Mouse (Mus musculus) cerebellum, postnatal 10 days (tissue): ENCODE measurements around the gene Trrap.

Experiments
- DNase-seq, 2 experiments: peaks; one replicate each; pipeline ENCODE4 v3.0.0; 2021; ENCODE audit warnings: mixed read lengths in 2 of 2

Gene Trrap

DNA sequence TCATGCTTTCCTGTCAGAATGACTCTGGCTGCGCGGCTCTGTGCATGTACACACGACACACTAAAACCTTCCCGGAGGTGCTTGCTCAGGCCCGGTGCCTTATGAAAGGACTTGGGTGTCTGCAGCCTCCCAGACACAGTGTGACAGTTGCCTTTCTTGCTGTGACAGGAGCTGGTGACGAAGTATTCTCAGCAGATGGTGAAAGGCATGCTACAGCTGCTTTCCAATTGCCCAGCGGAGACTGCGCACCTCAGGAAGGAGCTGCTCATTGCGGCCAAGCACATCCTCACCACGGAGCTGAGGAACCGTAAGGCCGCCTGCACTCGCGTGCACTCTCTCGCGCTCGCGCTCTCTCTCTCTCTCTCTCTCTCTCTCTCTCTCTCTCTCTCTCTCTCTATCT, 18.9 kb downstream of the Trrap start:
- DNase-seq: no peak

DNA sequence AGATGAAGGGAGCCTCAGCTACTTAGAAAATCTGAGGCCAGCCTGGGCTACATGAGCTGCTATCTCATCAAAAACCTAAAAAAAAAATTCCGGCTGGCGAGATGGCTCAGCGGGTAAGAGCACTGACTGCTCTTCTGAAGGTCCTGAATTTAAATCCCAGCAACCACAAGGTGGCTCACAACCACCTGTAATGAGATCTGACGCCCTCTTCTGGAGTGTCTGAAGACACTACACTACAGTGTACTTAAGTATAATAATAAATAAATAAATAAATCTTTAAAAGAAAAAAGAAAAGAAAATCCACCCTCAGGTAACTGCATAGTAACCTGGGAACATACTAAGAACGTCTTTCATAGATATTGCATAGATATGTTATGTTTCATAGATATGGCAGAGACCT, 25.8 kb downstream of the Trrap start:
- DNase-seq: no peak

DNA sequence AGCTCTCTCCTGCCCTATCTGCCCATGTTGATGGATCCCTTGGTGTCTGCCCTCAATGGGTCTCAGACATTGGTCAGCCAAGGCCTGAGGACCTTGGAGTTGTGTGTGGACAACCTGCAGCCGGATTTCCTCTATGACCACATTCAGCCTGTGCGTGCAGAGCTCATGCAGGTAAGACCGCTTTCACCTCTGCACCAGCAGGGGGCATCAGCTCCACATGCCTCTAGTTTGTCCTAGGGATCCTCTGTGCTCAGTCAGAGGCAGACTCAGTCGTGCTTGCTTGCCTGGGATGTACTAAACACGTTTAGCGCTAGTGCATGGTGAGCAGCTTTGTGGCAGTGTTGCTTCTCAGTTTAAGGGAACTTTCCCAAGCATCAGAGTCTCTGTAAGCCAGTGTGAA, 27.2 kb downstream of the Trrap start:
- DNase-seq: peak; percentile 38 to 41

DNA sequence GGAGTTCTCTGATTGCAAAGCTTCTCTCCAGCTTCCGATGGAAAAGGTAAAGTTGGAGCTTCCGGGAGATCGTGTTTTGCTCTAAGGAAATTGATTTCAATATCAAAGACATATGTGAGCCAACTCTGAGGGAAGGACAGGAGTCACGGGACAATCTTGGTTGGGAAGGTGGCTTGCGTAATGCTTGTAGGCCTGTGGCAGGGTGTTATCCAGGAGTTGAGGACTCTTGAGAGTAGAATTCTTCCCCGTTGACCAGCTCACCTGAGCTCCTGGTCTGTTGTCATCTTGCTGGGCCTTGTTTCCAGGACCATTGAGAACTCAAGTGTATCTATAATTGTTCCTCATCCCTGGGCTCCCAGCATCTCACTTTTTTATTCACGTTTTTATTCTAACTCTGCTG, 29.6 kb downstream of the Trrap start:
- no peak for DNase-seq

DNA sequence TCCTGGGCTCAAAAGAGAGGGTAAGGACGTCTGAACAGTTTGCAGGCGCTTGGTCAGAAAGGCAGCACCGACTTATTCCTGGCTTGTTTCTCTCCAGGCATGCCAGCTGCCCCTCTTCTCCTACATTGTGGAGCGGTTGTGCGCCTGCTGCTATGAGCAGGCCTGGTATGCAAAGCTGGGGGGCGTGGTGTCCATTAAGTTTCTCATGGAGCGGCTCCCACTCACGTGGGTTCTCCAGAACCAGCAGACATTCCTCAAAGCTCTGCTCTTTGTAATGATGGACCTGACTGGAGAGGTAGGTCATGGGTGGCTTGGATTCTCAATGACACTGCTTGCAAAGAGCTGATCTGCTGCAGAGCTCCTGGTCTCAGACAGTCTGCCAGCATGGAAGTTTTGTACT, 35.5 kb downstream of the Trrap start:
- DNase-seq: no peak

DNA sequence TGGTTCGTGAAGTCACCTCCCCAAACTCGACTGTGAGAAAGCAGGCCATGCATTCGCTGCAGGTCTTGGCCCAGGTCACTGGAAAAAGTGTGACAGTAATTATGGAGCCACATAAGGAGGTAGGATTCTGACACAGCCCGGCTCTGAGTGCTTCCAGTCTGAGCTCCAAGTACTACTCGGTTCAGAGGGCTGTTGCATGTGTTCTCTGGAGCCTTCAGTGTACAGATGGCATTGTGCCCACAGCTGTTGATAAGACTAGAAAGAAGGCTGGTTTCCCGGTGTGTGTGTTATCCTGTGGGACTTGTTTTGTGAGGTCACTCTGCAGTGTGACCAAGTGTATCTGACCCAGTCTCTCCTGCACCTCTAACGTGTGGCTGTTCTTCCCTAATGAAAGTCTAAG, 36.6 kb downstream of the Trrap start:
- no peak for DNase-seq

DNA sequence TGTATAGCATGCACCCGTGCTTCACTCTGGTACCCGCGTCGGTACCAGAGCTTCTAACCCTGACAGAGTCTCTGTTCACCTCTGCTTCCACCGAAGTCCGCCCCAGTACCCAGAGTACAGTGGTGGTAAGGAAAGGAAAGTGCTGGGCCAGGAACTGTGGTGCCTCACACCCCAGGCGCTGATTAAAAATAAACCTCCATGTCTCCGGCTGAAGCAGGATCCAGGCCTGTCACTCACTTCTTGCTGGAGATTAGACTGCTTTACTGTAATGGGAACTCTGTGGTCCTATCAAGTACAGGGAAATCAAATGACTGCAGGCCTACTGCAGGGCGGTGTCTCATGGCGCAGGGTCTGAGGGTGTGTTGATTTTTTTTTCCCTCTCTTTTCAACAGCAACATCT, 39.4 kb downstream of the Trrap start:
- no peak for DNase-seq

DNA sequence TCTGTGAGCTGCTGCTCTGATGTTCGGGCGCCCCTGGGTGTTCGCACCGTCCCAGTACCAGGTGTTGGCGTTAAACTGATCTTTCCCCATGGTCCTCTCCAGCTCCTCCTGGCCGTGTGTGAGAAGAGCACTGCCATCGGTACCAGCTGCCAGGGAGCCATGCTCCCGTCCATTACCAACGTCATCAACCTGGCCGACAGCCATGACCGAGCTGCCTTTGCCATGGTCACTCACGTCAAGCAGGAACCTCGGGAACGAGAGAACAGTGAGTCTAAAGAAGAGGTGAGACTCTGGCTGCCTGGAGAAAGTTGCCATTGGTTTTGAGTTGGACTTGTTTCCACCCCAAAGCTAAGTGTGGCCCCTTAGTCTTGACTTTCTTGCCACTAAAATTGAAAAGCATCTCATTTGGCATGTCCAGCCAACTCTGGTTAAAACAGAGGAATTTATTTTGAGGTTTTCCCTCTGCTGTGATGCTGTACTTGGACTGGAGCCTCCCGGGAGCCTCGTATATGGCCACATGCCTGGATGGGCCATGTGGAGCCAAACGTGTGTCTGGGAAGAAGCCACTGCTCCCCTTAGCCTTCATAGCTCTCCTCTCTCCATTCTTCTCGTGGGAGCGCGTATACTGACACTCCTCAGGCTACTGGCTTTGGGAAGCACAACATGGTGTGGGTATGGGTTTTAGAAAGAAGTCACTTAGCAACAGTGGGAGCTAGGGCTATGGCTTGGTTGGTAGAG, 61.0 kb downstream of the Trrap start:
- DNase-seq: peak; percentile 81 to 82

DNA sequence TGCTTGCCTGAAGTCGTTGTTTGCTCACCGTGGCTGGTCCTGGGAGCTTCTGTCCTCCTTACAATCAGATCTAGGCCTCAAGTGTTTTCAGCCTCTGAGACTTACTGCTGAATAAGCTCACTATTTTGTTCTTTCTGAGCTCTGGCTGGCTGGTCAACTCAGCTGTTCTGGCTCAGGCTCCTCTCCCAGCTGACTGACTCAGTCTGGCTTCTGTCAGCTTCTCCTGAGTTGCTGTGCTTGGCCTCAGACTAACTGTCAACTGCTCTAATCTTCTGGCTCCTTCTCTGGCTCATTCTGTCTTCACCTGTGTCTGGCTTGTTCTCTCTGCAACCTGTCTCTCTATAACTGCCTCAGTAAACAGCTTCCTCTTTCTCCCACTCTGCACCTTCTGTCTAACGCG, 62.1 kb downstream of the Trrap start:
- no peak for DNase-seq

DNA sequence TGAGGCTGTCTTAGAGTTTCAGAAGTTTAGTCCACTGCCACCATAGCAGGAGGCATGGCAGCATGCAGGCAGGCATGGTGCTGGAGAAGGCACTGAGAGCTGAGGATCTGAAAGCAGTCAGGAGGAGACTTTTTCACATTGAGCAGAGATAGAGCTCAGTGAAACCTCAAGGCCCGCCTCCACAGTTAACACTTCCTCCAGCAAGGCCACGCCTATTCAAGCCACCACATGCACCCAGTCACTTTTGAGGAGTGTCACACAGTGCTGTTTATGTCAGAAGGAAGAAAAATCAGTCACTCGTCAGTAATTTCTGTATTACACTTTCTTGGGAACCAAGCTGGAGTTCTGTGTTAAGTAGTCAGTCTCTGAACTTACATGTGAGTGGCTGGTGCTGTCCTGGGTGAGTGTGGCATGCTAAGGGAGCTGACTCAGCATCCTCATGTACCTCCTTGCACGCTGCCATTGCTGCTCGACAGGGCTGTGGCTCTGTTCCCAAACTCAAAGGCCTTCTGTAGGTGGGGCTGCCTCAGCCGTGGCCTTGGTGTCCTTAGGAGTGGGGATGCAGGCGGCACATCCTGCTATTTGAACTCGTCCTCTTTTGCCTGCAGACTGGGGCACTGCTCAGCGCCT, 64.4 kb downstream of the Trrap start:
- no peak for DNase-seq

DNA sequence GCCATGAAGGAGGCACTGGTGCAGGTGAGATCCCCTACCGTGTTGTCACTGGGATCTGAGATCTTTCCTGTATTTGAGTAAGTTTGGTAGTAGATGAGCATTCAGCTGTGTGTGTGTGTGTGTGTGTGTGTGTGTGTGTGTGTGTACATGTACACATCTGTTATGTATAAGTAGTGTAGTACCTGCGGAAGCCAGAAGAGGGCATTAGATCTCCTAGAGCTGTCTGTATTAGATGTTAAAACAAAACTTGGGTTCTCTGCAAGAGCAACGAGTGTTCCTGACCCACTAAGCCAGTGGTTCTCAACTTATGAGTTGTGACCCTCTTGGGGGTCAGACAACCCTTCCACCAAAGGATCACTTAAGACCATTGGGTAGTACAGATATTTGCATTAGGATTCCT, 68.6 kb downstream of the Trrap start:
- DNase-seq: peak; percentile 62 to 72

DNA sequence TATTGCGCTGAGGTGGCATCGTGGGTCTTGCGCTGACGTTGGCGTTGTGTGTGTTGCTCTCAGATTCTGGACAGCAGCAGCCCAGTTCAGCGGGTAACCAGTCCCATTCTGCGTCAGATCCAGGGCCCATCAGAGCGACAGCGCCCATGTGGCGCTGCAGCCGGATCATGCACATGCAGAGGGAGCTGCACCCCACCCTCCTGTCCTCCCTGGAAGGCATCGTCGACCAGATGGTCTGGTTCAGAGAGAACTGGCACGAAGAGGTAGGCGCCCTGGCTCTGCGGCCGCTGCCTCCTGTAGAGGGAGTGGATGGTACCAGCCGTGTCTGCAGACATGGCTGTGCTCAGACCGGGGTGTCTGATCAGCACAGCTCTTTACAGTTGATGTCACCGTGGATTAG, 77.8 kb downstream of the Trrap start:
- DNase-seq: peak; percentile 73 to 85

DNA sequence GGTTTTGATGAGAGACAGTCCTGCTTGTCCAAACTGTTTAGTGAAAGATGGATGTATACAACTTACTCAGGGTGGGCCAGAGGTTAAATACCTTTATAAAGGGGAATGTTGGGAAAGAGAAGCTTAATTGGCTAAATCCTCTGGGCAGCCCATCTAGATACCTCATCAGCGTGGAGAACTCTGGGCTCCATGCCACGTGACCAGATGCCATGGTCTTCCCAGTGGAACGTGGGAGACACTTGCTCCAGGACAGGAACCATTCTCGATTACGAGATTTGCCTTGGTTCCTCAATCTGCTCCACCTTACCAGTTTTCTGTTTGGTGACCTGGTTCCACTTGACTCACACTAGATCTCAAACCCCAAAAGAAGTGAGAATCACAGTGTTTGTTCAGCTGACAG, 81.2 kb downstream of the Trrap start:
- peak; percentile 79 to 82 for DNase-seq

DNA sequence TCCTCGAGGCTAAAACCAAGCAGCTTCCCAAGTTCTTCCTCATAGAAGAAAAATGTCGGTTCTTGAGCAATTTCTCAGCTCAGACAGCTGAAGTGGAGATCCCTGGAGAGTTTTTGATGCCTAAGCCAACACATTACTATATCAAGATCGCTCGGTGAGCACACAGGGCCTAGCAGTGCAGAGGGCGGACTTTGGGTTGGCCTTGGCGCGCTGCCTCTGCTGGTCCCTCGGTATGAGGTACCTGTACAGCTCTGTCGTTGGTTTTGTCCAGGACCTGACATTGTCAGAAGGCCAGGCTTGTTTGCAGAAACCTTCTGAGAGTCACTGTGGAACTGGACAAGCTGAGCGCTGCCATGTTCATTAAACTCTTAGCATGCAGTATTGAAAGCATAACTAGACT, 82.4 kb downstream of the Trrap start:
- DNase-seq: no peak

DNA sequence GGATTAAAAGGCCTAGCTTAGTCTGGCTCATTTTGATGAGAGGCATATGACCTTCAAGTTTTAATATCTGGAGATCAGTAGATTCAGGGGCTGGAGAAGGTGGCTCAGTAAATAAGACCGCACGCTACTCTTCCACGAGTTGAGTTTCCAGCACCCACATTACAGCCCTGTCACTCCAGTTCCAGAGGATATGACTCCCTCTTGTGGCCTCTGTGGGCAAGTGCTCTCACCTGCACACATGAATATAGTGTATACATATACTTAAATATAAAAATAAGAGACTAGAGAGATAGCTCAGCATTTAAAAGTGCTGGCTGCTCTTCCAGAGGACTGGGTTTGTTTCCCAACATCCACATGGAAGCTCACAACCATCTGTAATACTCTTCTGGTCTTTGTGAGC, 84.3 kb downstream of the Trrap start:
- DNase-seq: no peak

DNA sequence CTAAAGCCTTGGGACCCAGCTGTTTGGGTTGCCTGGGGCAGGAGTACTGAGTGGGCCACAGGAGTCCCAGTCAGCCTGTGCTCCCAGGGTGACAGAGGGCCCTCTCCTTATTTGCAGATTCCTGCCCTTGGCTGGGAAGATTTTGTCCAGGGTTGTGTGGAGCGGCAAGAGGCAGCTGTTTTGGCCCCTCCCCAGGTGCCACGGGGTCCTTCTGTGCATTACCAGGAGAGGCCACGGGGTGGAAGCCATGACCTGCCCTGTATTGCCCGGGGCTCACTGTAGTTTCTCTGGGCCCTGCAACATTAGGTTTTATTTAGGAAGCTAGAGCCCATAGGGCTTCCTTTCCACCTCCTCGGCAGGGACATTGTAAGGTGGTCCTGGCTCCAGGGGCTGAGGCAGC, 86.4 kb downstream of the Trrap start:
- peak in 1 of 2 experiments; percentile 43 for DNase-seq

DNA sequence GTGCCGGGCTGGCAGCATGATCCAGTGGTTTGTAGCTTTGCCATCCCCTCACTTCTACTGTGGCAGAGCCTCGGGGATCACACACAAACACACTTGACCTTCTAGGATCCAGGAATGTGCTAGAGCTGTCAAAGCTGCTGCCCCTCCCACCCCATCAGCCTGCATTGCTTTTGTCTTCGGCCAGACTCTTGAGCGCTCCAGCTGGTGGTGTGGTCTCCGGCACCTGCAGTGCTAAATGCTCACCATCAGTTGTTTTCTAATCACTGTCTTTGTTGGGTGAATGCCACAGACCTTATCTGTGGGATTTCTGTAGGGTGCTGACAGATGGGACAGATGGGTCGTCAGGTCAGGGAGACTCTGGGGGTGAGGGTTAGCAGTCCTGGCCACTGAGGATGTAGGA, 88.4 kb downstream of the Trrap start:
- DNase-seq: no peak

DNA sequence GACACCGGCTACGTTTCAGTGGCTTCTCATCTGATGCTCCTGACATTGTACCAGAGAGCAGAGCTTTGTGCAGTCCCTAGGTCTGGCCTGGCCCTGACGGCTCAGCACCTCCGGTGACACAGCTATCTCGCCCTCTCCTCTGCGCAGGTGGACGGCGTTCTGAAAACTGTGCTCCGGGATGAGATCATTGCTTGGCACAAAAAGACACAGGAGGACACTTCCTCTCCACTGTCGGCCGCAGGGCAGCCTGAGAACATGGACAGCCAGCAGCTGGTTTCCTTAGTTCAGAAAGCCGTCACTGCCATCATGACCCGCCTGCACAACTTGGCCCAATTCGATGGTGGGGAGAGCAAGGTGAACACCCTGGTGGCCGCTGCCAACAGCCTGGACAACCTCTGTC, 91.0 kb downstream of the Trrap start:
- no peak for DNase-seq

DNA sequence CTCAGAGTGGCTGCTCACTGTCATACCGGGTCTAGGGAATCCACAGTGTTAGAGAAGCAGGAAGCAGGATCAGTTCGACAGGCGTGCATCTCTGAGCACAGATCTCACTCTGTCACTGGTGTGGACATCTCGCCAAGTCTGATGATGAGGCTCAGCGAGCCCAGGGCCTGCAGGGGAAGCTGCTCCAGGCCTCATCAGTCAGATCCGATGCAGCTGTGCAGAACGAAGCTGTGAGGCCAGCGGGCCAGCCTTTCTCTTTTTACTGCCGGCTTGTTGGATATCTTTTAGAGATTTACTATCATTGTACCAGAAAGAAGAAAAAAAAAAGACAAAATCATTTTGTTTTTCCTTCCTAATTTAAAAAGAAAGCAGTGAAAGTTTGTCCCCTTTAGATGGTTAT, 91.8 kb downstream of the Trrap start:
- no peak for DNase-seq

DNA sequence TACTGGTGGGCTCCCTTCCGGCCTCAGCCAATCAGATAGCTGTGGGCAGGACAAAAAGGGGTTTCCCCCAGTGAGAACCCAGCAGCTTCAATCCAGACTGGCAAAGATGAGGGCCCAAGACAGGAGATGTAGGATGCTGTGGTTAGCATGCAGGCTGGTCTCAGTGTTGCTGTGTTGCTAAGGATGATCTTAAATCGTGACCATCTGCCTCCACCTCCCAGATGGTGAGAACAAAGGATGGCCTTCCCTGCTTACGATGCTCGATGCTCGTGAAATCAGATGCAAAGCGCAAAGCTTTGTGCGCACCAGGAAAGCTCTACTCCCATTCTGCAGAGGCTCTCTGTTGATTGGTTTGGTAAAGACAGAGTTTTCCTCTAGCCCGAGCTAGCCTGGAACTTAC, 93.4 kb downstream of the Trrap start:
- DNase-seq: no peak

DNA sequence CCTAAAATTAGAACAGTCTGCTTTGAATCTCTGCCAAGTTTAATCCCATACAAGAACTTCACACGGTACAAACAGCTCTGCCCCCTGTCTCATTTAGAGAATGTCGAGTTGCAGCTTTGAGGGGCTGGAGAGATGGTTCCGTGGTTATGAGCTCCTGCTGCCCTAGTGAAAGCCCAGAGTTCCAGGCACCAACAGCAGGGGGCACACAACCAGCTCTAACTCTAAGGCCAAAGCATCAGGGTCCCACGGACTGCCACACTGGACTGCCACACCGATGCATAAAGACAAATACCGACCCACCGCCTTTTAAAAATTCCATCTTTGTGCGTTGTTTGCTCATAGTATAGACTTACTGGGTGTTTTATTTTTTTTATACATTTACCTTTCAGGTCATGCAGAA, 99.4 kb downstream of the Trrap start:
- DNase-seq: peak in 1 of 2 experiments; percentile 43

DNA sequence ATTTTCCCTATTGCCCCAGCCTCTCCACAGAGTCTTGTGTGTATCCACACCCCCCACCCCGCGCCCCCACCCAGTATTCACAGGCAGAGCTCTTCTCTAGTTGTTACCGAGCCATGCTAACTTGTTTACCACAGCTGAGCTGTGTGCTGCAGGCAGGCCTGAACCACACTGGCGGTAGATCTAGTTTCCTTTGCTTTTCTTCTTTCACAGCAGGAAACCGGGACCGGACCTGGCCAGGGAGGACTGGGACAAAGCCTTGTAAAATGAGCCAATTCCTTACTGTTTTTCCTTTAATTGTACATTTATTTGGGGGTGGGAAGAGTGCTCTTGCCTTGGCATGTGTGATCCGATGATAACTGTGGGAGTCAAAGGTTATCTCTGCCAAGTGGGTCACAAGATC, 101.9 kb downstream of the Trrap start:
- DNase-seq: no peak

DNA sequence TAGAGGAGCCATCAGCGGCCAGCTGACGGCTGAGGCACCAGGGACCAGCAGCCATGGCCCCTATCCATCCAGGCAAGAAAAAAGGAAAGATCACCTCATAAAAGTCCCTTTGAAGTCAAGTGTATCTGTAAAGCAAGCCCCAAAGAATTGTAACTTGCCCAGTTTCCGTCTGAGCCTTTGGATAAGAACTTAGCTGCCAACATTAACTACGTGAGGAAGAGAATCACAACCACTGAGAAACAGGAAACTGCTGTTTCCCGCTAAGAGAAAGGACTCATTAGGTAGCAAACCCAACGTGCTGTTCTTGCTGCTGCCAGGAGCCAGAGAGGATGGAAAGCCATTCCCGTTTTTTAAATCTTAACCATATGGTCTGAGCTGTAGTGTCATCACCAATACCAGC, 103.2 kb downstream of the Trrap start:
- no peak for DNase-seq

DNA sequence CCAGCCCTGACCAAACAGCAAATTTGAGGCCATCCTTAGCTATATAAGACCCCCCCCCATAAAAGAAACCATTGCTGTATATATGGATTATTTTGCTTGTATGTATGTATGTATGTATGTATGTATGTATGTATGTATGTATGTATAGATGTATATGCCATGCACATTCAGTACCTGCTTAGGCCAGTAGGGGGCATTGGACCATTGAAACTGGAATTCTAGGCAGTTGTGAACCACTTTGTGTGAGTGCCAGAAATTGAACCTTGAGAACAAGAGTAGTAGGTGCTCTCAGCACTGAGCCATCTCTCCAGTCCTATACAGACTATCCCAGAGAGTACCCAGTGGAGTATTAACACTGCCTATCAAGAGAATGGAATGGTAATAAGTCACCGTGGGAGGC, 104.2 kb downstream of the Trrap start:
- DNase-seq: peak; percentile 38 to 51

DNA sequence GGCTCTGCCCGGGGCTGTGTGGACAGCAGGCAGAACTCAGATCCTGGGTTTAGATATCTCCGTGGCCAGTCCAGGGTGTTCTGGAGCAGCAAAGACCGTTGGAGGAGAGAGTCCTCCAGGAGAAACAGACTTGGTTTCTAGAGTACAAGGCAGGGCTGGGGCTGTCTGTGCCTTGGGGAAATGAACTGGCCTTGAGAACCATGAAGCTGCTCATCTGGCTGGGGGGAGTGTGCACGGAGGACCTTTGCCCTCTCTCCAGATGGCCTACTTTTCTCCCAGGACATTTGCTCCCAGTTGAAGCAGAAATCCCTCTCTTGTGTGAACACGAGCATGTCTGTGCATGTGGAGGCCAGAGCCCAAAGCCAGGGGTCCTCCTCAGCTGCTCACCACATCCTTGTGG, 104.8 kb downstream of the Trrap start:
- DNase-seq: no peak
